Mouse (Mus musculus) Patski (cell line): Measurements from ENCODE around the gene Stau1. TPM values are rescaled to one million over a fixed set of nuclear protein-coding genes. Genes with fewer than 3 reads are reported as not detected.

Source experiments
- ATAC-seq: fragments of 100-300 bp; one replicate; pipeline ENCODE4 v1.8.0; 2021
- CTCF ChIA-PET: fragments of 350-600 bp; sonication (Branson Sonifier 250); formaldehyde crosslinking; loops from one replicate; lab custom pipeline; 2022; ENCODE audit warnings: inconsistent platforms; lab: Charles Lee
- POLR2A ChIA-PET: fragments of 350-600 bp; sonication (Branson Sonifier 250); formaldehyde crosslinking; loops from one replicate; lab custom pipeline; 2022; ENCODE audit warnings: antibody characterized with exemption, inconsistent platforms; lab: Charles Lee
- DNase-seq: peaks from one replicate; pipeline ENCODE4 v3.0.0-alpha.2; 2011; ENCODE audit warnings: low read depth, low spot score
- H3K27me3 ChIP-seq: fragments of 371-371 bp; one replicate; pipeline ENCODE4 v1.5.1; 2021
- CTCF ChIP-seq: fragments of 100-300 bp; IDR thresholded peaks from one replicate; pipeline ENCODE4 v1.5.1; 2021
- in situ Hi-C: fragments of 300-500 bp; cut with MboI; formaldehyde crosslinking; loops from 3 replicates; pipeline ENCODE4 v1.11.1; 2018; ENCODE audit warnings: low pct_unique_long_range_greater_than_20kb, mixed read lengths
- polyA plus RNA-seq: library from polyadenylated mRNA; unstranded; gene quantifications from one replicate; pipeline ENCODE4 v1.2.3, GENCODE M21; 2021

The Stau1 gene
- 81.0 TPM for polyA plus RNA-seq

DNA sequence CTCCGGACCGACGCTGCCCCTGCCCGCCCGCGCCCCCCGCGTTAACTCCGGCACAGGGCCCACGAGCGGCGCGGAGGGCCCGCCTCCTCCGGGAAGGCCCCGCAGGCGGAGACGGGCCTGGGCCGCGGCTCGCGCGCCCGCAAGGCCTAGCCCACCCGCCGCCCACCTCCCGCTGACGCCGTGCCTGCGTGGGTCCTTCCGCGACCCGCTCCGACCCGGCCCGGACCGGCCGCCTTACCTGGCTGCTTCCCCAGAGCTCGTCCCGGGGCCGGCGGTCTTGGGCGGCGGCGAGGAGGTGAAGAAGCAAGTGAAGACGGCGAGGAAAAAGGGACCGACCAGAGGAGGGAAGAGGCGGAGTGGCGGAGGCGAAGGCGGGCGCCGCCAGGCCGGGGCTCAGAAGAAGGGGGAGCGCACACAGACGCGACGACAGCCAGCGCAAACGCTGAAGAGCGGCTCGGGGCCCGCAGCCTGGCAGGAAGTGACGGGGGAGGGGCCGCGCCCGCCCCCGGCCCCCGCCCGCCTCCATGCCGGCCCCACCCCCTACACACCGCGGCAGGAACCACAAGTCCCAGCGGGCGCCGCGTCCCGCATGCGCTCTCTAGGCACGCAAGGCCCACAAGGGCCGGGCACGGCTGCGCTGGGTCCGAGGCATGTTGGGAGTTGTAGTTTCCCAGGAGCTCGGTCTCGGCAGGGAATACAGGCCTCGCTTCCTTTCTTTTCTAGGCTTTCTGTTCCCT lies at the start of gene Stau1:
Stau1 (minus strand) TSS at position 504 of the 737 bp plus-strand sequence.
- peak; percentile 86 for ATAC-seq
- no peak for TF ChIP-seq CTCF
- in situ Hi-C loops, result no loop called here

DNA sequence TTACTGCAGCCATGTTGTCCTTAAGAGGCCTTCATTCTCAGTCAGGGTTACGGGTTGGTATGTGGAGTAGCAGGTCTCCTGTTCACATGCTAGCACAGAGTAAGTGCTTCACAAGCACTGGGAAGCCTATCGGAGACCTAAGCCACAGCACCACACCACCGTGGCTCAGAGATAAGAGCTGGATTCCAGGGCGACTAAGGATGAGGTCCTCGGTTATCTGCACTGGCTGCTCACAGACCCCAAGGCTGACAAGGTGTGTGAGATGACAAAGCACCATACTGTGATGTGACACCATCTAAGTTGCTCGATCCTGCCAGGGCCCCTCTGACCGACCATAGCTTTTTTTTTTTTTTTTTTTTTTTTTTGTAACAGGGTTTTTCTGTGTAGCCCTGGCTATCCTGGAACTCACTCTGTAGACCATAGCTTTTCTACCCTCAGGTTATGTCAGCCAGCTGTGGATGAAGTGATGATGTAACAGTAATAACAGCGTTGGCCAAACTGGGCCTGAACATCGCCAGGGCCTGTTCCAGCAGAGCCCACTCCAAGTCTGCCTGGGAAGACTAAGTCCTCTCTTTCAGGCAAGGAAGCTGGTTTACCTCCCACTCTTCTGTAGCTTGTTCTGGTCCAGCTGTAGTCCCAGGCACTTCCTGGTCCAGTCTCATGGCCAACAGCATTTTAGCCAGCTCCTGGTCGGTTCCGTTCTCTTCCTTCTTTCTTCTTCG lies 47.5 kb upstream of the Stau1 start:
- ATAC-seq, result no peak
- TF ChIP-seq CTCF, result no peak
- ChIA-PET POLR2A (interaction anchor here (0.5 to 0.7 kb wide), 2 partner anchors 81 to 141 kb away, joined by 4 to 8 read pairs; no protein-coding TSS in a partner anchor), CTCF (interaction anchor here (1.3 kb wide), 1 partner anchor 13 kb away, joined by 4 read pairs; no protein-coding TSS in a partner anchor)
- DNase-seq, result no peak
- no peaks in the 10 kb centered on the region for H3K27me3 ChIP-seq
- in situ Hi-C loops, result no loop called here

More for the DNA sequence above, at the start of gene Stau1:
- DNase-seq, result peak; percentile 64
- H3K27me3 ChIP-seq, result no peaks in the 10 kb centered on the region
- ChIA-PET CTCF (interaction anchor here (2.0 kb wide), 1 partner anchor 39 kb away, joined by 7 read pairs; no protein-coding TSS in a partner anchor), POLR2A (interaction anchor here (0.6 kb wide), 1 partner anchor 66 kb away, joined by 3 read pairs; no protein-coding TSS in a partner anchor)

DNA sequence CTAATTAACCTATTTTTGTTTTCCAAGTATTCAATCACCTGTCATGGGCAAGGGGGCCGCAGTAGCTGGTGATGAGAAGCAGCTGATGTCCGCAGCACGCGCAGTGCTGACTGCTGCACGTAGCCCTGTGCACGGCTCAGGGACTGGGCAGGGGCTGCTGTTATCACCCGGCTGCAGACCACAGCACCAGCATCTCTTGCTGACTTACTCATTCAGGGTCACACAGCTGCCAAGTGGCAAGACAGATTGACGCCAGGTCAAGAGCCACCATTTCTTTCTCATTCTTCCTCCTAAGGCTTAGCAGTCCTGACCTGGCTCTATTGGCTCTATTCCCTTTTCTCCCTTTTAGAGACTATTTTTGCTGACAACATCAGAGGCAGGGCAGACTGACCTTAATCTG lies 43.3 kb upstream of the Stau1 start:
- POLR2A ChIA-PET, result no interaction called here
- in situ Hi-C loops, result no loop called here
- no peaks in the 10 kb centered on the region for H3K27me3 ChIP-seq
- ATAC-seq, result no peak
- CTCF ChIA-PET, result no interaction called here
- TF ChIP-seq CTCF, result no peak
- no peak for DNase-seq

DNA sequence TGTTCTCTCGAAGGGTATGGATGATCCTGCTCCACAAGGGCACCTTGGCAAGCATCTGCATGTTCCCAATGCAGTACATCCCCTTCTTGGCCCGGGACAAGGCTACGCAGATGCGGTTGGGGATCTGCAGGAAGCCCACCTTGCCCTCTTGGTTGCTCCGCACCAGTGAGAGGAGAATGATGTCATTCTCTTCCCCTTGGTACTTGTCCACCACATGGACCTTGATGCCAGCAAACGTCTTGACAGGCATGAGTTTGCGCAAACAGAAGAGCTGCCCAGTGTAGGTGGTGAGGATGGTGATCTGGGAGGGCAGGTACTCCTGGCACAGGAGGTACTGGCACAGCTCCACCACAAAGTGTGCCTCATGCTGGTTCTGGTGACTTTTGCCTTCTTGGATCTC lies 42.6 kb upstream of the Stau1 start:
- no peaks in the 10 kb centered on the region for H3K27me3 ChIP-seq
- DNase-seq, result no peak
- TF ChIP-seq CTCF, result no peak
- in situ Hi-C loops, result no loop called here
- no peak for ATAC-seq
- POLR2A ChIA-PET, result no interaction called here
- CTCF ChIA-PET, result no interaction called here

DNA sequence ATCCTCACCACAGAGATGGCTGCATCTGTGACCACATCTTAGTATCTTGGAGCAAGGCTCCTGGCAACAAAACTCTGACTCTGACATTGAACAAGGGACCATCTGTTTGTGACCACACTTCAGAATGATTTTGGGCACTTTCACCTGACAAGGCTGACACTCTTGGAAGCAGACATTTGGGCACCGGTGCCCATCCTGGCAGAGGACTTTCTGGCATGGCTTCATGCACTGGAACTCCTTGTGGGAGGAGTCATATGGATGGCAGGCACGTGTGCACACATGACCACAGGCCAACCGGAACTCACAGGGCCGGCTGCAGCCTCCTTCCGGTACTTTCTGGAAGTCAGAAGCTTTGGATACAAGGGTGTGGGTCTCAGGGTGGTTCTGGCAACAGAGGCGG lies 42.2 kb upstream of the Stau1 start:
- ATAC-seq (no peak), DNase-seq (no peak)
- H3K27me3 ChIP-seq, result no peaks in the 10 kb centered on the region
- in situ Hi-C loops, result no loop called here
- ChIA-PET CTCF (no interaction called here), POLR2A (no interaction called here)
- TF ChIP-seq CTCF, result no peak

DNA sequence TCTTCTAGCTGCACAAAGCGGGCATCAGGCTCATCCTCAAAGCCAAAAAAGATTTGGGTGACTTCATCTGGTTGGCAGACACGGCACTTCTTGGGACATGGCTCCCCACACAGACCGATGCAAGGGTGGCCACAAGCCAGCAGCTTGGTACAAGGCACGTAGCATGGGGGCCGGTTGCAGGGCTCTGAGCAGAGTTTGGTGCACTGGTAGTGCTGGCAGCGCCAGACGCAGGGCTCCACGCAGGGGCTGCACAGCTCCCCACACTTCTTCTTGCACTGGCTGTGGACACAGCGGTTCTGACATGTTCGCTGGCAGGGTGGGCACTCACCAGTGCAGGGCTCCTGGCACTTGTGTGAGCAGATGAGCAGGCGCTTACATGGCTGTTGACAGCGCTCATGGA lies 41.6 kb upstream of the Stau1 start:
- no peak for TF ChIP-seq CTCF
- no peak for ATAC-seq
- no peak for DNase-seq
- CTCF ChIA-PET, result no interaction called here
- POLR2A ChIA-PET, result no interaction called here
- no peaks in the 10 kb centered on the region for H3K27me3 ChIP-seq
- in situ Hi-C loops, result no loop called here

DNA sequence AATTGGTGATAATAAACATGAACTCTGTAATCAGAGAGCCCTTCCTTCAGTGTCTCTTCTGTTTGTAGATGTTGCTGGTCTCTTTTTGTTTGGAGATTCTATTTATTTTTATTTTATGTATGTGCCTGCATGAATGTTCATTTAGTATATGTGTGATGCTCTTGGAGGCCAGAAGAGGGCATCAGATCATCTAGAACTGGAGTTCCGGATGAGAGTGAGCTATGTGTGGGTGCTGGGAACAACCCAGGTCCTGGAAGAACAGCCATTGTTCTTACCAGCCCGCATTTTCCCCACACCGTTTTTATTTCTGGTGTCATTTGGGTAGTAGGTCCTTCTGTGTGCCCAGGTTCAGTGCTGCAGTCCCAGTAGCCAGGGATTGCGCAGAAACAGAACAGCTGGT lies 34.4 kb upstream of the Stau1 start:
- in situ Hi-C loops, result no loop called here
- CTCF ChIA-PET, result no interaction called here
- DNase-seq, result no peak
- POLR2A ChIA-PET, result no interaction called here
- no peaks in the 10 kb centered on the region for H3K27me3 ChIP-seq
- no peak for TF ChIP-seq CTCF
- ATAC-seq, result no peak

DNA sequence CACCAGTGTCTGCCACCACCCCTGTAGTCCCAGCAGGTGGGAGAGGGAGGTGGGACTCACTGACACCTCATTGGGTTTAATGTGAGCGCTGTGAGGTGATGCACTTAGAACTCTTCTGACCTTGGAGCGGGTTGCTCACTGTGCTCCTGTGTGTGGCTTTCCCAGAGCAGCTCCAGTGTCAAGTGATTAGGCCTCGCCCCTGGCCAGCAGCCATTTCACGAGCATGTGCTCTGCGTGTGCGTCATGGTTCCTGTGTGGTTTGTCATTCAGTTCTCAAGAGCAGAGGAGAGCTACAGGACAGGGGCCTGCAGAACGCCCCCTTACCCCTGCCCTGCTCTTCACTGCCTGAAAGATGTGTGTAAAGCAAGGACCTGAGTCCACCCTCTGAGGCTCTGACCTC lies 32.5 kb upstream of the Stau1 start:
- no peak for TF ChIP-seq CTCF
- DNase-seq (no peak), ATAC-seq (no peak)
- CTCF ChIA-PET, result no interaction called here
- POLR2A ChIA-PET, result no interaction called here
- in situ Hi-C loops, result no loop called here
- no peaks in the 10 kb centered on the region for H3K27me3 ChIP-seq

DNA sequence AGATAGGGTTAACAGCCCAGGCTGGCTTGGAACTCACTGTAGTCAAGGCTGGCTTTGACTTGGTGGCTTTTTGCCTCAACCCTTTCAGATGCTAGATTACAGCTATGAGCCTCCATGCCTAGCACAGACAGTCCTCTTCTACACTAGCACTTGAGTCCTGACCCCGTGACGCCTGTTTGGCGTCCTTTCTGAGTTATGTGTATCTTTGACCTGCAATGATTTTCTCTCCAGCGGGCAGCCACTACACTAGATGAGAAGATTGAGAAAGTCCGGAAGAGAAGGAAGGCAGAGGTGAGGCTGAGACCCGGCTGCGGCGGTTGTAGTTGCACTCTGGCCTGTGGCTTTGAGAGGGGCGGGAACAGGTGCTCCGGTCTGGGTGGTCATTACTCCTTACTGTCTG lies 23.3 kb upstream of the Stau1 start:
- no peaks in the 10 kb centered on the region for H3K27me3 ChIP-seq
- no peak for ATAC-seq
- no peak for TF ChIP-seq CTCF
- ChIA-PET CTCF (no interaction called here), POLR2A (interaction anchor here (0.6 kb wide), 1 partner anchor 193 kb away, joined by 4 read pairs; no protein-coding TSS in a partner anchor)
- in situ Hi-C loops, result no loop called here
- no peak for DNase-seq

DNA sequence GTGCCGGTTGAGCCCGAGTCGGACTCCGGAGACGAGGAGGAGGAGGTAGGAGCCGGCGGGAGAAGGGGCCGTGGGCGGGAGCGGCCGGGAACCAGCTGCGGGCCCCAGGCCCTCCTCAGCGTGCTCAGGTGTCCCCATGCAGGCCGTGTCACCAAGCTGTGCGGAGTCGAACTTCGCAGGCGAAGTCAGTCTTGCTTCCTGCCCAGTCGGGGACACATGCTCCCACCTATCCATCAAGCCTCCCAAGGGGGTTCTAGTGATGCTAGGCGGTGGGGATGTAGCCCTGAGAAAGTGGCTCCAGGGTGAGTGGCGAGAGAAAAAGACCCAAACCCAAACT lies 19.3 kb upstream of the Stau1 start:
- in situ Hi-C loops, result no loop called here
- CTCF ChIA-PET, result interaction anchor here (0.8 kb wide), 2 partner anchors 8 to 10 kb away, joined by 3 read pairs; no protein-coding TSS in a partner anchor
- POLR2A ChIA-PET, result no interaction called here
- no peak for TF ChIP-seq CTCF
- no peak for DNase-seq
- ATAC-seq, result peak; percentile 47
- peaks cover 5% of the 10 kb centered on the region for H3K27me3 ChIP-seq
